Mouse (Mus musculus) stomach, postnatal 0 days (tissue): ENCODE measurements around the gene Chml.

ENCODE experiments used
- CTCF ChIP-seq: IDR thresholded peaks from 2 replicates; pipeline ENCODE4 v1.5.1; 2016; ENCODE audit warnings: antibody characterized with exemption, low read depth, mild to moderate bottlenecking, moderate library complexity
- EP300 ChIP-seq: optimal IDR thresholded peaks from 2 replicates; pipeline ENCODE3; 2016; ENCODE audit warnings: antibody characterized with exemption

DNA sequence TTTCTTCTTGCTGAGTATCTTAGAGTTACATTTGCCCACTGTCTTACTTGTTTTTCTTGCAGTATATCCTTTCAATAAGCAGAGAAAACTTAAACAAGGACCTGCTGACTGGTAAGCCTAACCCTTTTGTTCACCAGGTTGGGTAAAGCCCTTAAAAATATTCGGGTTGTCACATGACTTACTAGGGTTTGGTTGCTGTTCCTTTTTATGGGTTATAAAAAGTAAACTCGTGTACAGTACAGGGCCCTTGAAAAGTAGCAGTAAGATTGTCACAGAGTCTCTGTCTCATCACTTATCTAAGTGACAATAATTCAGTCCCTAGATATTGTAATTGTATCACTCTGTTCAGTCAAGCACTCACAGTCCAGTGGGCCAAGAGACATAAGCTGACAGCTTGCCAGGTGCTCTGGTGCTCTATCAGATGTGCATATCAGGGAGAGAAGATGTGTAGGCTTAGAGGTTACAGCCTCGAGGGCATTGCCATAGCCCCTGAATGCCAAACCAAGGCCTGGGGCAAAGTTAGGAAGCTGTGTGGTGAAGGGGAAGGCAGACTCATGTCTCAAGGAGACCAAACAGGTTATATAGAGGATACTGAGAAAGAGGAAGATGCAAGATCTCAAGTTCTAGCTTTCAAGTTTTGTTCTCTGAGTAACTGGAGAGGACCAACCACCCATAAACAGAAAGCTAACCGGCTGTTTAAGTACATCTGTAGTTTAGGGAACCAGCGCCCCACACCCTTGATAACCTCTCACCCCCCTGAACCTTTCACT lies 49.0 kb downstream of the Chml start:
- TF ChIP-seq EP300, result no peak
- no peak for TF ChIP-seq CTCF
